Mouse (Mus musculus) 3T3-L1 (cell line): ENCODE measurements around the gene Tram2.
A peak's percentile ranks its signal among the peaks of the same experiment; 100 is the strongest.

ENCODE experiments used
- DNase-seq: peaks from one replicate; pipeline ENCODE4 v3.0.0-alpha.2; 2015; ENCODE audit warnings: low read depth, low spot score

Tram2 gene

GRCm38 (mm10) chr1:21068491-21068890 lies 10.5 kb downstream of the Tram2 start:
- peak; percentile 42 for DNase-seq

- DNase-seq: no peak
Measured at GRCm38 (mm10) chr1:21067536-21068221, 11.3 kb downstream of the Tram2 start.

- no peak for DNase-seq
Measured at GRCm38 (mm10) chr1:21064153-21064552, 14.9 kb downstream of the Tram2 start.

GRCm38 (mm10) chr1:21059385-21060109 lies 19.5 kb downstream of the Tram2 start:
- no peak for DNase-seq

- DNase-seq: no peak
Measured at GRCm38 (mm10) chr1:21053009-21053408, 26.0 kb downstream of the Tram2 start.

- peak; percentile 78 for DNase-seq
Measured at GRCm38 (mm10) chr1:21052608-21053007, 26.4 kb downstream of the Tram2 start.

- no peak for DNase-seq
Measured at GRCm38 (mm10) chr1:21052132-21052545, 26.9 kb downstream of the Tram2 start.

GRCm38 (mm10) chr1:21049005-21049404 lies 30.0 kb downstream of the Tram2 start:
- DNase-seq: no peak

GRCm38 (mm10) chr1:21048402-21048801 lies 30.6 kb downstream of the Tram2 start:
- no peak for DNase-seq

GRCm38 (mm10) chr1:21042461-21042860 lies 36.6 kb downstream of the Tram2 start:
- peak; percentile 21 for DNase-seq

GRCm38 (mm10) chr1:21040610-21041326 lies 38.3 kb downstream of the Tram2 start:
- peak; percentile 91 for DNase-seq

GRCm38 (mm10) chr1:21040173-21040572 lies 38.9 kb downstream of the Tram2 start:
- DNase-seq: no peak

GRCm38 (mm10) chr1:21039564-21039963 lies 39.5 kb downstream of the Tram2 start:
- no peak for DNase-seq

GRCm38 (mm10) chr1:21037881-21038601 lies 41.0 kb downstream of the Tram2 start:
- DNase-seq: no peak

GRCm38 (mm10) chr1:21035878-21036277 lies 43.2 kb downstream of the Tram2 start:
- no peak for DNase-seq

GRCm38 (mm10) chr1:21033792-21034119 lies 45.3 kb downstream of the Tram2 start:
- peak; percentile 41 for DNase-seq

GRCm38 (mm10) chr1:21033065-21033791 lies 45.8 kb downstream of the Tram2 start:
- DNase-seq: no peak

GRCm38 (mm10) chr1:21031650-21032049 lies 47.4 kb downstream of the Tram2 start:
- no peak for DNase-seq

- DNase-seq: no peak
Measured at GRCm38 (mm10) chr1:21029000-21029399, 50.0 kb downstream of the Tram2 start.

GRCm38 (mm10) chr1:21026534-21026933 lies 52.5 kb downstream of the Tram2 start:
- DNase-seq: no peak

- DNase-seq: no peak
Measured at GRCm38 (mm10) chr1:21025203-21025602, 53.8 kb downstream of the Tram2 start.
